Mouse (Mus musculus) mouse trophoblast stem cell (cell line): ENCODE data around the gene Tenm3.

ENCODE experiments used
- in situ Hi-C, 2 experiments: fragments of 300-500 bp; cut with MseI, MboI; formaldehyde crosslinking; loops; 2 replicates in 1 of 2; 3 replicates in 1 of 2; pipeline ENCODE4 v1.15.1; 2025

Gene Tenm3

GRCm38 (mm10) chr8:48522004-48522403 lies 321.7 kb downstream of the Tenm3 start:
- in situ Hi-C loops, result no loop called here

- in situ Hi-C loops, result loop anchor here in 1 of 2 experiments (10.0 kb wide), 1 partner anchor 293 kb away; no protein-coding TSS in a partner anchor
These were observed 326.3 kb downstream of the Tenm3 start for GRCm38 (mm10) chr8:48517431-48517830.

- in situ Hi-C loops, result loop anchor here in 1 of 2 experiments (10.0 kb wide), 1 partner anchor 289 kb away; no protein-coding TSS in a partner anchor
These were observed 329.5 kb downstream of the Tenm3 start for GRCm38 (mm10) chr8:48514230-48514629.

GRCm38 (mm10) chr8:48513801-48514200 lies 329.9 kb downstream of the Tenm3 start:
- in situ Hi-C loops, result loop anchor here in 1 of 2 experiments (10.0 kb wide), 1 partner anchor 289 kb away; no protein-coding TSS in a partner anchor

- in situ Hi-C loops, result loop anchor here in 1 of 2 experiments (10.0 kb wide), 1 partner anchor 287 kb away; no protein-coding TSS in a partner anchor
These were observed 332.2 kb downstream of the Tenm3 start for GRCm38 (mm10) chr8:48511546-48511945.

- in situ Hi-C loops, result loop anchor here in 1 of 2 experiments (10.0 kb wide), 1 partner anchor 286 kb away; no protein-coding TSS in a partner anchor
These were observed 332.6 kb downstream of the Tenm3 start for GRCm38 (mm10) chr8:48511137-48511536.

- in situ Hi-C loops, result no loop called here
These were observed 334.8 kb downstream of the Tenm3 start for GRCm38 (mm10) chr8:48508641-48509599.

- in situ Hi-C loops, result no loop called here
These were observed 335.8 kb downstream of the Tenm3 start for GRCm38 (mm10) chr8:48507719-48508501.

GRCm38 (mm10) chr8:48492491-48492890 lies 351.3 kb downstream of the Tenm3 start:
- in situ Hi-C loops, result no loop called here

- in situ Hi-C loops, result no loop called here
These were observed 353.1 kb downstream of the Tenm3 start for GRCm38 (mm10) chr8:48490635-48491165.

- in situ Hi-C loops, result no loop called here
These were observed 353.7 kb downstream of the Tenm3 start for GRCm38 (mm10) chr8:48489936-48490634.

GRCm38 (mm10) chr8:48489417-48489816 lies 354.3 kb downstream of the Tenm3 start:
- in situ Hi-C loops, result no loop called here

- in situ Hi-C loops, result no loop called here
These were observed 354.9 kb downstream of the Tenm3 start for GRCm38 (mm10) chr8:48488809-48489208.

- in situ Hi-C loops, result no loop called here
These were observed 359.6 kb downstream of the Tenm3 start for GRCm38 (mm10) chr8:48484143-48484542.

GRCm38 (mm10) chr8:48481709-48482671 lies 361.8 kb downstream of the Tenm3 start:
- in situ Hi-C loops, result no loop called here

- in situ Hi-C loops, result no loop called here
These were observed 366.3 kb downstream of the Tenm3 start for GRCm38 (mm10) chr8:48477371-48477935.

GRCm38 (mm10) chr8:48476896-48477295 lies 366.9 kb downstream of the Tenm3 start:
- in situ Hi-C loops, result no loop called here

GRCm38 (mm10) chr8:48467633-48468032 lies 376.1 kb downstream of the Tenm3 start:
- in situ Hi-C loops, result no loop called here

- in situ Hi-C loops, result no loop called here
These were observed 385.4 kb downstream of the Tenm3 start for GRCm38 (mm10) chr8:48458373-48458772.
